Mouse (Mus musculus): ENCODE results near the gene Neurl4.
A peak's percentile ranks its signal among the peaks of the same experiment; 100 is the strongest.

Neurl4 gene

GRCm38 (mm10) chr11:69881787-69882670, 18.8 kb upstream of the Neurl4 start:
- no peak for DNase-seq

GRCm38 (mm10) chr11:69883066-69883465, 17.8 kb upstream of the Neurl4 start:
- DNase-seq = peak in 1 of 2 experiments; percentile 61

- DNase-seq = no peak
These were observed 17.2 kb upstream of the Neurl4 start for GRCm38 (mm10) chr11:69883527-69884151.

GRCm38 (mm10) chr11:69884240-69884639, 16.6 kb upstream of the Neurl4 start:
- DNase-seq = no peak

GRCm38 (mm10) chr11:69884663-69885062, 16.2 kb upstream of the Neurl4 start:
- no peak for DNase-seq

- DNase-seq = no peak
These were observed 13.8 kb upstream of the Neurl4 start for GRCm38 (mm10) chr11:69886907-69887635.

GRCm38 (mm10) chr11:69891482-69891881, 9.4 kb upstream of the Neurl4 start:
- no peak for DNase-seq

- DNase-seq = peak; percentile 84 to 90
These were observed 6.2 kb upstream of the Neurl4 start for GRCm38 (mm10) chr11:69894671-69895070.

- DNase-seq = peak; percentile 63 to 71
These were observed 5.6 kb upstream of the Neurl4 start, which contains the start of gene Acap1 for GRCm38 (mm10) chr11:69895291-69895690. Gene Acap1 (minus strand): TSS chr11:69895539.

- DNase-seq = no peak
These were observed 1.0 kb upstream of the Neurl4 start for GRCm38 (mm10) chr11:69899870-69900269.

- peak; percentile 94 to 96 for DNase-seq
These were observed 554 bp downstream of the Neurl4 start for GRCm38 (mm10) chr11:69901406-69901846.

GRCm38 (mm10) chr11:69901993-69902392, 1.1 kb downstream of the Neurl4 start:
- peak in 1 of 2 experiments; percentile 45 for DNase-seq

GRCm38 (mm10) chr11:69902972-69903371, 2.1 kb downstream of the Neurl4 start:
- DNase-seq = no peak

- DNase-seq = no peak
These were observed 3.4 kb downstream of the Neurl4 start for GRCm38 (mm10) chr11:69904311-69904710.

GRCm38 (mm10) chr11:69908645-69909044, 7.8 kb downstream of the Neurl4 start:
- DNase-seq = no peak

GRCm38 (mm10) chr11:69909174-69909573, 8.3 kb downstream of the Neurl4 start:
- no peak for DNase-seq

- DNase-seq = no peak
These were observed 9.3 kb downstream of the Neurl4 start for GRCm38 (mm10) chr11:69910177-69910576.

- no peak for DNase-seq
These were observed 10.1 kb downstream of the Neurl4 start for GRCm38 (mm10) chr11:69910781-69911560.

- DNase-seq = no peak
These were observed 10.8 kb downstream of the Neurl4 start for GRCm38 (mm10) chr11:69911701-69912100.

GRCm38 (mm10) chr11:69912716-69913530, 12.1 kb downstream of the Neurl4 start:
- DNase-seq = no peak
